Mouse (Mus musculus) CD4-positive, CD25-positive, alpha-beta regulatory T cell, adult 2 months (primary cell): Measurements from ENCODE around the gene Fam169b.
A peak's percentile ranks its signal among the peaks of the same experiment; 100 is the strongest.

Source experiments
- DNase-seq: peaks from one replicate; pipeline ENCODE4 v3.0.0-alpha.2; 2012; ENCODE audit warnings: low read depth, low spot score

Fam169b gene

DNA sequence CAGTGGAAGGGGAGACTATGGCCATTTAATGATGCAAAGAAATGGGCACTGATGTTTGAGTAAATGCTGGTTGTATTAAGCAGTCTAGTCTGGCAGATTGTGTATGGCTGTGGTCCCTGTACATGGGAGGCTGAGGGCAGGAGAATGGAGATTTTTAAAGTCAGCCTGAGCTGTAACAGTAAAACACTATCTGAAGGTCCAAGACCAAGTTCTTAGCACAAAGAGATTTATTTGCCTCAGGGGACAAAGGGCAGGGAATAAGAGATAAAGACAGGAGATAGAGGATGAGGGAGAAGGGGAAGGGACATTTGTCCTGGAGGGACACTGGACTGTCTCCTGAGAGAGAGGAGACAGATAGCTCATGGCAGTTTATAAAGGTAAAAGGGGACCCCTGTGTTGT is at the start of gene Fam169b:
Fam169b (plus strand) TSS at position 325 of the 400 bp plus-strand sequence.
- DNase-seq: no peak

DNA sequence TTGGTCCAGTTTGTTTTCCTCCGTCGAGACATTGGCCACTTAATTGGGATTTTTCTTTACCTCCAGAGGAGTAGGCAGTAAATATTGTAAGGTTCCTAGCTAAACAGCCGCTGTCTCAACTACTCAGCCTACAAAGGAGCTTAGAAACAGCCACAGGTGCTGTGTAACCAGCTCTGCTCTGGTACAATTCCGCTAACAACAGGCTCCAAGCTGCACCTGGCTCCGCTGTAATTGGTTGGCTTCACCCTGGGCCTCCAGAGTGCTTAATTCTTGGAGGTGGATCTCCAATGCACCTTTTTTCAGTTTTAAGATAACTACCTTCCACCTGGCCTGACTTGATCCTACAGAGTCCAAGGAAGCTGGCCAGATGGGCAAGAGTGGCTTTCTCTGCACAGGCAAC is 49.6 kb upstream of the Fam169b start:
- no peak for DNase-seq

DNA sequence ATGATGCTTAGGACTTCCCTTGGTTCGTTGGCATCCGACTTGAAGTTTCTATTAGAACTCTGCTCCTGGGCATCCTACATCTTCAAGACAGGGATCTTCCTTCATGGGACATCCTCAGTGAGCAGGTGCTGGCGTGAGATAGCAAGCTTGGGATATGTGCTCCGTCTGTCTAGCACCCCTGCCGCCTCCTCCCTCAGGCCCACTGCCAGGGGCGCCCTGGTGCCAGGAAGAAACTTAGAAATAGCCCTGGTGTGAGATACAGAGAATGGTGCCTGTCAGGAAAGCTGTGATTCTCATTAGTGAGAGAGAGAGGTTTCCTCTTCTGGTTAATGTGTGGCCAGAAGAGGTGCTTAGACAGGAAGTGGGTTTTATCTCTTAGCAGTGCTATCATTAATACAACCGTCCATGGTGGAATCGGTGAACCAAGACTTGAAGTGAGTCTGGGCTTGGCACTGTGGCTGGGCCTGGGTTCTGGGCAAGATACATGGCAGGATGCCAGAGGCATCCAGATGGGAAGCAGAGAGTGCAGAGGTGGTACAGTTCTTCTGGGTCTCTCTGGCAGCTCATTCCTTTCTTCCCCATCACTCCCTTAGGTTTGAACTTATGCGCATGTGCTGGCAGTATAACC is 48.1 kb upstream of the Fam169b start:
- peak; percentile 61 for DNase-seq

DNA sequence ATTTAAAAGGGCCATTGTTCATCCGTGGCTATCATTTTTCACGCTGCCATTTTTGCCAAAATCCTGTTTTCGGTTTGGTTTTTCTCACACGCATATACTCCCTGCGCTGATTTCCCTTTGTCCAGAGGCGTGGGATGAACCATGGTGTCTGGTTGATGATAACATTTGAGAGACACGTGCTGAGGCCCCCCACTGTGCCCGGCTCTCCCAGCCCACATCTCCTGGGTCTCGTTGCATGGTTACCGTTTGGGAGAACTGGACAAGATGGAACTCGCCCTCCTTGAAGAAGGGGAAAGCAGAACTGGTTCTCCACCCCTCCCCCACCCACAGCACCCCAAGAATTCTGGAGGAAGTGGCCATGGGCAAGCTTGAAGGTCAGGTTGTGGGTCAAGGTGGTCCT is 46.6 kb upstream of the Fam169b start:
- no peak for DNase-seq

DNA sequence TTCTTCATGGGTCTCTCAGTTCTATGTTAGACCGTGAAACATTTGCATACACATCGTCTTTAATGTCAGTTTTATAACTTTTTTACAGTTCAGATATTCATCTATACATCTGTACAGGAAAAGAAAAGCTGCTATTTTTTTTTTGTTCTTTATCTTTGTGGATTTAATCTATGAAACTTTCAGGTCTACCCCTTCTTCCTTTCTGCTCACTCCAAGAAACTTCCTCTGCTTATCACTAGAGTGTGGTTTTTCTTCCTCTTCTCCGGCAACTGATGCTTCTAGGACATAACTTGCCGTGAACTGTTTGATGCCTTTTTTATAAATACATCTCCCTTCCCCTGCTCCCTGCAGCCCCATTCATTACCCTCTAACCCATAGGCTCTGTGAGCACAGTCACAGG is 46.0 kb upstream of the Fam169b start:
- DNase-seq: no peak

DNA sequence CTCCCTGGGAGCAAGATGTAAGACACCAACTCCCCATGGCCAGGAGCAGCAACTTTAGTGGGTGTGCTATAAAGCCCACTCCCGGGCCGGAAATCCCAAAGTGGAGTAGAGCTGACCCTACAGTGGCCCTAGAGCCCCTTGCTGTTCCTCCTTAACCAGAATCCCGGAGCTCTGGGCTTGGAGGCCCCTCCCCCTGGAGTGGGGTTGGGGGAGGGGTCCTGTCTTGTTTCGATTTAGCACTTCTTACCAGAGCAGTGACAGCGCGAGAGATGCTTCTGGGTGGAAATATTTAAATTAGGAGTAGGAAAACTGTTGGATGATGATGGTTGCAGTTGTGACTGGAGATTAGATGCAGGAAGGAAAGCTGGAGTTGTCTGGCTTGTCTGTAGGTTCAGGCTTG is 45.1 kb upstream of the Fam169b start:
- DNase-seq: no peak

DNA sequence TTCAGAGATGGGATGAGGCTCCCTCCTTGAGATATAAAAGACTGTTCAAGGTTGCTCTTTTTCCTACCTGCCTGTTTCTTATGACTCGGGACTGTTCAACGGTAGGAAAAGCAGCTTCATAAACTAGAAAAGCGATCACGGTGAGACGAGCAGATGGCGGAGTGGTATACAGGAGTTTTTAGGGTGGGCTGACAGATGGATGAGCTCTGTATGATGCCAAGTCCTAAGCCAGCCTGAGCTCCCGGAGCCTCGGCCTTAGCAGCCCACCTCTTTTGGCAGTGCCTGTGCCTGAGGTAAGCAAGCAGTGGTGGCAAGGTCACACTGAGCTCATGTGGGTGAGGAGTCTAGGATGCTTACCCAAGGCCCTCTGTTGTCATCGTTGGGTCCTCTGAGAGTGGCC is 42.8 kb upstream of the Fam169b start:
- DNase-seq: no peak

DNA sequence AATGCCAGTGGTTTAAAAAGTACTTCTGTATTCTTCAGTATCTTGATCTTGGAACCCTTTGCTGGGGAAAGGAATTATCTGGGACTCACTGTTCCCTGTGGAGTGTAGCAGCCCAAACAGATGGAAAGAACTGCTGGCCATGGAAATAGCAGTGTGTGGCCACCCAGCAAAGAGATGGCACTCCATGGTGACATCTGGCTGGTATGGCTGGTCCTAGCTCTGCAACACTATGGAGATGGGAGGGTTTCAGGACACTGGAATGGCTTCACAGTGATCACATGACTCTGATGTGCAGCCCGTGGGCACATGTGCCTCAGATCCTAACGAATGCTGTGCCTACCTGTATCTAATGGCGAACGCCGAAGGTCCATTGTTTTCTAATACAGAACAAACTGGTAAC is 41.1 kb upstream of the Fam169b start:
- no peak for DNase-seq

DNA sequence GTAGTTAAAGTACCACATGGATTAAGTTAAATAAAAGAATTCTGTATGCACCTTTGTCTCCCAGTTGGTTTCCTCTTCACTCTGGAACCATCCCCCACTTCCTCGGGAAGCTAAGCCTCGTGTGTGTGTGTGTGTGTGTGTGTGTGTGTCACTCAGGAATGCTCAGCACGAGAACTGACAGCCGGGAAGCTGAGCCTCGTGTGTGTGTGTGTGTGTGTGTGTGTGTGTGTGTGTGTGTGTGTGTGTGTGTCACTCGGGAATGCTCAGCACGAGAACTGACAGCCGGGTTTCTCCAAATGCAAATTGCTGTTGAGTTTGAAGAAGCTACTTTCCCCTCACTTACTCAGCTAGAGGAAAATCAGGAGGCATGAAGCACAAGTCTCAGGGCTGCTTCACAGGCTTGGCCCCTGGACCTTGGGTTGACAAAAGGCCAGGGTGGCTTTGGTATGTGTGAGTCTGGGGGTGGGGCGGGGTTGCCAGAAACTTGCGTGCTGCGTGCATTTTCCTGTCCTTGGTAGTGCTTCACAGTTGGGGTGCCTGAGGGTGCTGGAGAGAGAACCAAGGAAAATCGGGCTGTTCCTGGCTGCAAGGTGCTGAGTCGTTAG is 39.9 kb upstream of the Fam169b start:
- DNase-seq: no peak

DNA sequence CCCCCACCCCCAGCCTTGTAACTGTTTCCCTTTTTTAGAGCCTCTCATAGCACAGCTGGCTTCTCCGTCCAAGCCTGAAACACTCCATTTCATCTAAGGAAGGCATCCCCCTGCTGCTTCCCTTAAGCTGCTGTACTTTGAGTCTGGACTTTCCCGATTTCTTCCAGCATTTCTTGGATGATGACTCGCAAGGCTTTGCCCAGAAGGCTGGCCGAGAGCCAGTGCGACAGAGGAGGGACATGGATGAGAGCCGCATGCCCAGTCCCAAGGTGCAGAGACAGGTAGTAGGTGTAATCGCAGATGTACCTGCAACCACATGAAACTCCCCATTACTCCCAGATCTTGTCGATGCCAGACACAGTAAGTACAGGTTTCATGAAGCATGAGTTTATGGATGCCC is 36.8 kb upstream of the Fam169b start:
- no peak for DNase-seq

DNA sequence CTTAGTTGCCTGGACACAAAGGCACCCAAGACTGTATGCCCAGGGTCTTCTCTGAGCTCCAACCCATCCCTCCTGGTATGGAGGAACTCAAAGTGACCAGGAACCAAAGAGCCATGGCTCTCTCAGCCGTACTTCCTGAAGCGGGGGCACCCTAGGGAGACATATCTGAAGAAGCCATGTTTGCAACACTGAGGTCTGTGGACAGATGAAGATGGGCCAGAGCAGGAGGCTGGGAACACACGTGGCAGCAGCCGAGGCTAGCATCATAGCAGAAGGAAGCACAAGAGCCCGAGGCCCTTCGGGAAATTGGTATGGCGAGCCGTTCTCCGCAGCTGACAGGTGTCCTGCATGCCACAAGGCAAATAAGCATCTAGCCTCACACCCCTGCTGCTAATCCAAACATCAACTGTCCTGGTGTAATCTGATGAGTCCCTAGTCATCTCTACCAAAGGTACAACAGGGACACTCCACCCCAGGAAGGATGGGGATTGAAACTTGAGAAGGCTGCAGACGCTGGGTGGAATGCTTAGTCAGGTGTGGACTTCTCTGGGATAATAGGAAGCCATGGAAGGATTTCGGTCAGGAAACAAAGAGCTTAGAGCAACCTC is 34.3 kb upstream of the Fam169b start:
- no peak for DNase-seq

DNA sequence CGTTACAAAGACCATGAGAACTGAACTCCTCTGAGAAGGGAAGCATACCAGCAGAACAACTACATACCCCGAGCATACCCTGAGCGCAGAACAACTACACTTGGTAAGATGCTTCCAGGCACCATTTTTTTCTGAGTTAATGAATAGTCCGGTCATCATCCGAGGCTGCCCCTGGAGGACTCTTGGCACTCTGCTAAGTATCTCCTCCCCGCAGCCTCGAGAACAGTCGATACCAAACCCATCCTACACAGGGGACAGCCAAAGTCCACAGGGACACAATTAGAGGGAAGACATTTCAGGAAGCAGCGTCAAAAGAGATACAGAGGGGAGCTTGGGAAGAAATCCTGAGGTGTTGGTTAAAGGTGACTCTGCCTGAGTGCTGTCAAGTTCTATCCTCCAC is 32.4 kb upstream of the Fam169b start:
- DNase-seq: no peak

DNA sequence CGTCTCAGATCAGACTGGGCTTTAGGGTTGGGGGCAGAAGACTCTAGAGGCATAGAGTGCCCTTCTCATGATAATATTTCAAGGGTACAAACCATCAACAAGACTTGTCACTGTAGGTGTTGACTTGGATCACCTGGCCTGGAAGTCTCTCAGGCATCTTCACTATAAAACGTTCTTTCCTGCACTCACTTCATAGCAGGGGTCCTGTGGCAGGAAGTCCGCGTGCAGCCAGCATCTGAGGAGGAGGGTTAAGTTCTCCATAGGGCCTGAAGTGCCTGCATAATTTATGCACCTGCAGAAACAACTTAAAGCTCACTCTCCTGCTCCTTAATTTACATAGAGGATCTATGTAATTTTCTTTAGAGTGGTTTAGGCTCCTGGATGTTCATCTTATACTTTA is 28.0 kb upstream of the Fam169b start:
- no peak for DNase-seq

DNA sequence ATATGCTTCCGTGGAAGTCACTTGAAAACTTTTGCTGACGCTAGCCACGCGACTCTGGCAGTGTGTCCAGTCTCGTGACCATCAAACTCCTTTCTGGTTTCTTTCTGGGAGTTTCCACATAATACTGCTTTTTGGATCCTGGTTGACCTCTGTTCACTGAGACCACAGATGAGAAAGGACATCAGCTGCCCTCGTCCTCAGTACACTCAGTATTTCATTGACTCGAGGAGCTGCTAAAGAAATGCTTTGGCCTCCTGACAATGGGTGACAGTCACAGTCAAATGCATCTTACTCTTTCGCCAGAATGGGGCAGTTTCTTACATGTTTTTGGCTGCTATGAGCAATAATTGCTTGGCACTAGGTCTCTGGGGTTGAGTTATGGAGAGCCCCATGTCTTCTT is 27.4 kb upstream of the Fam169b start:
- no peak for DNase-seq

DNA sequence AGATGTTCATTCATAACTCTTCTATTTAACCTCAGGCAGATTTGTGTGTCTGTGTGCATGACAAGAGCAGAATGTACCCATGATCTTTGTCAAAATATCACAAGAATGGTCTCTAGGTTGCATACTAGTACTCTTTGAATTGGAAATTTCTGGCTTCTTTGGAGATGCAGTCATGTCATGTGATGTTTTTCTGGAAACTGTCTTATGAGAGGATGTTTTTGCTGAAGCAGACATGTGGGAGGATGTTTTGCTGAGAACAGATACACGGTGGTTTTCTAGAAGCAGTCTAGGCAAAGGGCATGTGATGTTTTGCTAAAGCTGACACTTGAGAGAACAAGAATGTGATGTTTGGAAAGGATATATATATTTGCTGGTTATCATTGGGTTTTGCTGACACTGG is 23.2 kb upstream of the Fam169b start:
- DNase-seq: peak; percentile 82

DNA sequence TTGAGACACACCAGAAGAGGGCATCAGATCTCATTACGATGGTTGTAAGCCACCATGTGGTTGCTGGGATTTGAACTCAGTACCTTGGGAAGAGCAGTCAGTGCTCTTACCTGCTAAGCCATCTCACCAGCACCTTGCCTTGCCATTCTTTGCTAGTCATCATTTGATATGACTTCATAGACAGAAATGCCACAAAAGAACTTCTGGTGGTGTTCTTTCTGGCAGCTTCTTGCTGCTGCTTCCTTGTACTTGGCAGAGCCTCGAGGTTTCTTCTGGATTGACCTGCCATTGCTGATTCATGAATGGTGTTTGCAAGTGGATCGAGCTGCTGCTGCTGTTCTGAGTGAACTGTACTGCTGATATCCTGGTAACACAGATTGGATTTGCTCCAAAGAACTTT is 22.7 kb upstream of the Fam169b start:
- DNase-seq: peak; percentile 47

DNA sequence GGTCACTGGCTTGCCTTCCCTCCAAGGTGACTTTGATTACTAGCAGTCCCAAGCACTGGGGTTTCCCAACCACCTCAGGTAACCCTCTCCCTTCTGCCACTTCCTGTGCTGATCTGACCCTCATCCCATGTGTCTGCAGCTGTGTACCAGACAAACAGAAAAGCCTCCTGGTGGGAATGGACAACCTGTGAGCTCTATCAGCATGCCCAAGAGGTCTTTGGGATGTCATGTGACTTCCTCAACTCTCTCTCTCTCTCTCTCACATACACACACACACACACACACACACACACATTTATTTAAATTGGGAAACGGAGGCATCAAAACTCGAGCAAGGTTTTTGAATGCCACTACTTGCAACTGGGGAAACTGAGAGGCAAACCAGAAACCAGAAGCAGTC is 15.9 kb upstream of the Fam169b start:
- peak; percentile 39 for DNase-seq

DNA sequence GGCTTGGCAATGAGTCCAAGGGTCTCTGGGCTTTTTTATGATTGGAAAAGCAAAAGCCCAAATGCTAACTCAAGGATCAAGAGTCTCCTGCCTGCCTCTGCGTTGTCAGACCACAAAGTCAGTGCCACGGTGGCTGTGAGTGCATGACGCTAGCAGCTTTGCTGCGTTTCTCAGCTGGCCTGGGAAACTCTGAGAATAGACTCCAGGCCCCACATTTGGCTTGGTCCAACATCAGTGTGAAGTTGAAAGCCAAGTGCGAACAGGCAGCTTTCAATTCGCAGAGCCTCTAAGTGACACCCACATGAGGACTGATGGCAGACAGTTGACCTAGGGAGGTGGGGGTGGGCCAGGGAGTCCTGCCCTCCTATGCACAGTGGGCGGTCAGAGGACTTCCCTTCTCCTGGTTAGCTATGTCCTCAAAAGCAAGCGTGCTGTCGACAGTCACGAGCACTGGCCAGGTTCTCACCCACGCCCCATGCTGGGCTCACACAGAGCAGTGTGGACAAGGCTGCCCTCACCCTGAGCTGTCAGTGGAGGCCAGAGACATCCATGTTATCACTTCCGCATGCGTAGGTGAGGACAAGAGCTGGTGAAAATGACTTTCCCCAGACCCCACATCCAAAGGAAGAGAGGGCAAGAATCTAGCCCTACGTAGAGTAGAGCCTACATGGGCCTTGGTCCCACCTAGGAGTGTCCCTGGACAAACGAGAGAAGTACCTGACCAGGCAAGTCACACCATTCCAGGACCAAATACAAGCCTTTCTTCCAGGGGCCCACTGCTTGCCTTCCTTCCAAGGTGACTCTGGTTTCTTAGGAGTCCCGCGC is 15.1 kb upstream of the Fam169b start:
- peak; percentile 55 for DNase-seq

DNA sequence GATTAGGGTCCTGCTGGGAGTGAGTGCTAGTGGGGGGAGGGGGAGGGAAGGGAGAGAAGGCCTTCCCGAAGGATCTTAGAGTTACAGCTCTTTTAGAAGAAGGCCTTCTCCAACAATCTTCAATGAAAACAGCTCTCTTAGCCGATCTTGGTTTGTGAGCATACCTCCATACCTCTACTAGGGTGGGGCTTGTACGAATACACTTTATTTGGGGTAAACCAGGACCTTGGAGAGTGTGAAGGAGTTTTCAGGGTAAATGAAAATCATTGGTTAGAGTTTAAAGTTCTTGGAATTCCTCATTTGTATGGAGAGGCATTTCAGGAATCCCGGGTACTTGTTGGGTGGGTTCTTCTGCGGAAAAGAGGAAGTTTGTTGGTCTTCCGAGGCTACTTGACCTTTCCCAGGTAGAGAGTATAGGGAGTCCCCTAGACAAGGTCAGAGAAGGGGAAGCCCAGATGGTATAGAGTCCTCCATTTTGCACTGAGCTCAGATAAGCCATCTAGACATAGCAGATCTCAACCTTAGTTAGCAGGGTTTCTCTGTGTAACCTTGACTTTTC is 14.0 kb upstream of the Fam169b start:
- DNase-seq: no peak

DNA sequence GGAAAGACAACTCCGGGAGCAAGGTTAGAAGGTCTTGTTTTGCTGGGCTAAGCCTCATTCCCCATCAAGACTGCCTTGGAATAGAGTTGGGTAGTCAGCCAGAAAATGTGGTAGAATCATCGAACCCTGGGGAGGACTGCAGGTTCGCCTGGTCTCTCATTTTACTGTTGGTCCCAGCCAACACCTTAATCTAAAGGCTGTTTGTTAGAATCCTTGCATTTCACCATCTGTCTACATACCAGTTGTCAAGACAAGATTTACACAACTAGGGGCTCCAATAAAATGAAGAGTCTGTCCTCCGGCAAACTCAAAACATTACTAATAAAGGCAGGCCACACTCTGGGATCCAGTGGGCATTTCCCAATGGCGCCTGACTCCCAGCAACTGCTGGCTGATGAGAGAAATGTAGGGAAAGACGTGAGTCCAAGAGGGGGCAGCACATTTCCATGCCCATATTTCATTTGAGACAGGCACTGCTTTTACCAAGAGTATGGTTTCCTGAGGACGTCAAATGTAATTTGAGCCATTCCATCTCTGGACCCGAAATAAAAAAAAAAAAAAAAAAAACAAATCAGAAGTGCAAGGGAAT is 10.9 kb upstream of the Fam169b start:
- DNase-seq: peak; percentile 19

DNA sequence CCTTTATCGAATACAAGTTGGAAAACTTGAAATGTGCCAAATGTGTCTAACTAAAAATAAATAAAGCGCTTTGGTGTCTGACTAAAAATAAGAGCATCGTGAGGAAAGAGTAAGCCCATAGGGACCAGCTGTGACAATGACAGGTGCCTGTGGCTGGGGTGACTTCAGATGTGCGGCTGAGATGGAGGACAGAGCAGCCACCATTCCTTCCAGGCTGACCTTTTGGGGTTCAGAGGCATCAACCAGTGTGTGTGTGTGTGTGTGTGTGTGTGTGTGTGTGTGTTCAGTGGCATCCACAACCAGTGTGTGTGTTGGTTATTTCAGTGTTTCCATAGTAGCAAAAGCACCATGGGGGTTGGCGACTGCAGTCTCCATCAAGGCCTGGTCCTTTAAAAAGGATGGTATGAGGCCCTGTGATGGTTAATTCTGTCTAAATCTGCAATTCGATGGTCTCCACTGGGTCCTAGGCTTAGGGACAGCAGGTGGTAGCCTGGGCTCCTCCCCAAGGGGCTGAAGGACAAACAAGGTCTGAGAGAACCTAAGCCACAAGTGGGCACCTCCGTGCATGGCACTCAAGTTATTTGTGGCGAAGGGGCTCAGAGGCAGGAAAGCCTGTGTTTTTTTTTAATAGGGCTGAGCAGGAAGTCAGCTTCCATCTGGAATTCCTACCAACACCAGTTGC is 10.2 kb upstream of the Fam169b start:
- DNase-seq: peak; percentile 60
